Mouse (Mus musculus): Measurements from ENCODE around the gene Ccdc181.

Gene Ccdc181

GRCm38 (mm10) chr1:164335435-164335834 is 60.0 kb downstream of the Ccdc181 start:
- DNase-seq (ENCODE audit: low spot score in 2 of 2) = no peak

GRCm38 (mm10) chr1:164335846-164336245 is 60.5 kb downstream of the Ccdc181 start:
- DNase-seq (ENCODE audit: low spot score in 2 of 2) = no peak

All from urinary bladder, adult 18-20 months (tissue).